Mouse (Mus musculus): ENCODE results near the gene Bckdhb. TPM values are rescaled to one million over a fixed set of nuclear protein-coding genes. Genes with fewer than 3 reads are reported as not detected.

Gene Bckdhb
- polyA plus RNA-seq, 1 experiment from 2014 or later = 40.1 TPM

DNA sequence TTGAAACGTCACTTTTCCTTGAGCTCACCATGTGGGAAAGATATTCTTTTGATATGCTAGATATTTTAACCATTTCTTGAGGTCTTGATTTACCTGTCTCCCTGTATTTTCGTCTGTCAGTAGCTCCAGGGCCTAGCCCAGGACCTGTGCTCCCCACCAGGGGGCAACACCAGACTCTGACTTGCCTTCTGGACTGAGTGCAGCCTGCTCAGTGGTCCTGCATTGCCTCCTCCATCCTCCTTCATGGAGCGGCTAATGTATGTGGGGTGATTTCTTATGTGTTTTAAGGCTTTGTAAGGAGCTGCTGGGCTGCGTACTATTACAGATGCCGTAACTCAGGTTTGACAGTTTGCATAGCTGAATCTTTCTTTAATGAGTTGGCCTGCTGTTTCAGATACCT is 192.4 kb downstream of the Bckdhb start:
- Histone ChIP-seq H3K4me3 (no peak overlapping the region), H3K36me3 (ENCODE audit: poor library complexity, severe bottlenecking) (no peaks in the 10 kb centered on the region), H3K4me1 (no peaks in the 10 kb centered on the region), H3K4me2 (no peak overlapping the region), H3K27me3 (no peaks in the 10 kb centered on the region), H3K9me3 (replicated peaks) (no peaks in the 10 kb centered on the region), H3K9ac (no peak overlapping the region), H3K27ac (no peak overlapping the region)
- 79% methylated on average over 5 of the region's 5 CpGs for WGBS
- no peak for ATAC-seq

- Histone ChIP-seq H3K4me1 (no peaks in the 10 kb centered on the region), H3K36me3 (ENCODE audit: poor library complexity, severe bottlenecking) (no peaks in the 10 kb centered on the region), H3K27me3 (no peaks in the 10 kb centered on the region), H3K9me3 (replicated peaks) (no peaks in the 10 kb centered on the region), H3K4me2 (no peak overlapping the region), H3K4me3 (no peak overlapping the region), H3K9ac (no peak overlapping the region), H3K27ac (no peak overlapping the region)
- WGBS = 98% methylated on average over 5 of the region's 5 CpGs
- ATAC-seq = no peak
Measured at GRCm38 (mm10) chr9:84124996-84125395, 200.1 kb downstream of the Bckdhb start.

GRCm38 (mm10) chr9:84130338-84130737 is 205.4 kb downstream of the Bckdhb start:
- no peak for ATAC-seq
- H3K36me3 ChIP-seq (ENCODE audit: poor library complexity, severe bottlenecking) = no peaks in the 10 kb centered on the region
- no peak overlapping the region for H3K9ac ChIP-seq
- no peak overlapping the region for H3K4me3 ChIP-seq
- H3K4me2 ChIP-seq = no peak overlapping the region
- peaks cover 3% of the 10 kb centered on the region; the same call in 1 of the 2 replicates for H3K9me3 ChIP-seq (replicated peaks)
- H3K27me3 ChIP-seq = no peaks in the 10 kb centered on the region
- H3K27ac ChIP-seq = no peak overlapping the region
- WGBS = 89% methylated on average over 6 of the region's 6 CpGs
- no peaks in the 10 kb centered on the region for H3K4me1 ChIP-seq

DNA sequence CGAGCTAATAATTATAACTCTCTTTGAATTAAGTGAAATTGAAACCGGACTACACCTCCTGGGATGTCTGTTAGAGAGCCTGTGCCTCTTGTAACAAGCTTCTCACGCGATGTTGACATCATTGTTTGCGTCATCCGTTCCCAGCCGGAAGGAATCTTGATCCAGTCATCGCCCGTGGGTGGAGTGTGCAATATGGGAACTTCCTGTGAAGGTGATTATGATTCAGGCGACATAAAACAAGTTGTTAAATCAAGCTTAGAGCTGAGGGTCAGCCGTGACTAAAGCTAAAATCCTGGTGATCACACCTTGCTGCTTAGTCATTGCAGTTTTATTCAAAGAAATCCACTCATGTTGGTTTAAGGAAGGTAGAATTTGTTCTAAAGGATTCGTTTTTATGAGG is 210.1 kb downstream of the Bckdhb start:
- WGBS = 91% methylated on average over 12 of the region's 12 CpGs
- H3K9me3 ChIP-seq (replicated peaks) = peaks cover 3% of the 10 kb centered on the region; the same call in 1 of the 2 replicates
- ATAC-seq = no peak
- no peak overlapping the region for H3K27ac ChIP-seq
- no peaks in the 10 kb centered on the region for H3K36me3 ChIP-seq (ENCODE audit: poor library complexity, severe bottlenecking)
- H3K9ac ChIP-seq = no peak overlapping the region
- H3K27me3 ChIP-seq = no peaks in the 10 kb centered on the region
- no peak overlapping the region for H3K4me2 ChIP-seq
- no peaks in the 10 kb centered on the region for H3K4me1 ChIP-seq
- H3K4me3 ChIP-seq = no peak overlapping the region

DNA sequence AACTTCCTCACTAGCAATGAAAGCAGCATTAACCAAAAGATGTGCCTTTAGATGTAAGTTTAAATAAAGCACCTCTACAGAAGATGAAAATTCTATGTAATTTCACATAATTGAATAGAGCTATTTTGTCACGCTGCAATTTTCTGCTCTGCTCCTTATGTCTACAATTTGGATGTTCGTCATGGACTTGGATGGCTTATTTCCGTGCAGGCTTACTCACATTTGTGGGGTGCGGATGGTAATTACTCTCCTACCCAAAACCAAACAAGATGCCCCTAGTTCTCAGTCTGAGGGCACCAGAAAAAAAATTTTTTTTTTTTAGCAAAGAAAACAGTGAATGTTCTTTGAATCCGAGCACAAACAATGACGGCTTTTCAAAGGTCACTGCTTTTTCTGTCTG is 212.2 kb downstream of the Bckdhb start:
- Histone ChIP-seq H3K4me2 (no peak overlapping the region), H3K4me1 (no peaks in the 10 kb centered on the region), H3K27me3 (no peaks in the 10 kb centered on the region), H3K27ac (no peak overlapping the region), H3K9ac (no peak overlapping the region), H3K36me3 (ENCODE audit: poor library complexity, severe bottlenecking) (no peaks in the 10 kb centered on the region), H3K4me3 (no peak overlapping the region), H3K9me3 (replicated peaks) (peaks cover 3% of the 10 kb centered on the region; the same call in 1 of the 2 replicates)
- ATAC-seq = no peak
- 94% methylated on average over 6 of the region's 6 CpGs for WGBS

DNA sequence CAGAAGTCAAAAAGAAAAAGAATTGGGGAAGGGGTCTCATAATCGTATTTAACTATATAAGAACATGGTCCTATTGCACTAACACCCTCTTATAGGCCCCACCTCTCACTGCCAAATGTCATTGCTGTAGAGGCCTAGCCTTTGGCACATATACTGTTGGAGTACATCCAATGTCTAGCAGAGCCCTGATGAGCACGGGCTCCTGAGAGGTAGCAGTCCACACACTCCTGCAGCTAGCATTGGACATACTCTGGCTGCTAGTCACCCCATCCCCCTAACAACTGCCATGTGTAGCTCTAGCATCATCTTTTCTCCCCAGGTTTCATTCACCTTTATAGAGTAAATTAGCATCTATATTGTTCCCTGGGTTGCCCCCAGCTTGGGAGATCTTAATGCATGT is 223.2 kb downstream of the Bckdhb start:
- no peak overlapping the region for H3K4me2 ChIP-seq
- H3K4me1 ChIP-seq = no peaks in the 10 kb centered on the region
- no peaks in the 10 kb centered on the region for H3K36me3 ChIP-seq (ENCODE audit: poor library complexity, severe bottlenecking)
- 85% methylated on average over 2 of the region's 2 CpGs for WGBS
- H3K9me3 ChIP-seq (replicated peaks) = no peaks in the 10 kb centered on the region
- no peaks in the 10 kb centered on the region for H3K27me3 ChIP-seq
- H3K4me3 ChIP-seq = no peak overlapping the region
- no peak overlapping the region for H3K27ac ChIP-seq
- ATAC-seq = no peak
- no peak overlapping the region for H3K9ac ChIP-seq

Other genes with a start within 250 kb of the Bckdhb start
- gene Elovl4, start 118.9 kb upstream of the Bckdhb start, polyA plus RNA-seq (2015; fragmentation: Nextera tagmentation; extraction: Ambion mirVana) = 49.1 and 55.2 TPM in 2 replicates
- gene Ttk, start 90.5 kb upstream of the Bckdhb start, polyA plus RNA-seq (2015; fragmentation: Nextera tagmentation; extraction: Ambion mirVana) = 33.8 and 35.8 TPM in 2 replicates